Comparison of ENCODE assay signal across 8 mouse cellular contexts in the genomic region with DNA sequence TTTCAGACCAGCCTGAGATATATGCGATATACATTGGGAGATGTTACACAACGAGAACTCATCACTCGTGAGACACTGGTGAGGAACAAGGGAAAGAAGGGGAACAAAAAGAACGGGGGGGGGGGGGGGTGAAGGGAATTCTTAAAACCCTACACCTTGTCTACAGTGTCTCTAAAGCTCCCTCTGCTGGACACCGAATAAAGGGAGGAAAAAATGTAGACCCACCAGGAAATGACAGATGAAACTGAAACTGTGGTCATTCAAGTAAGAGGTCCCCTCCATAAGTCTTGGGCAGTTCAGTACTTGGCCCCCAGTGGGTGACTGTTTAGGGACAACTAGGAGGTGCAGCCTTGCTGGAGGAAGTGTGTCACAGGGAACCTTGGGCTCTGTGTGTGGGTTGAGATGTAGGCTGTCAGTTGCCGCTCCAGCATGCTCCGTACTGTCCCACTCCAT. TPM values are rescaled to one million over a fixed set of nuclear protein-coding genes. Genes with fewer than 3 reads are reported as not detected.
A peak's percentile ranks its signal among the peaks of the same experiment; 100 is the strongest.
DNase-seq lines count a peak whose midpoint lies in the region; ATAC-seq and TF ChIP-seq lines count a peak whose summit lies in the region.

No protein-coding gene starts in this region.

- 66% methylated on average over 7 of the region's 7 CpGs for WGBS in forebrain, embryonic 16.5 days

- peak; percentile 75 for TF ChIP-seq CTCF in layer of hippocampus, adult 2 months (conservative IDR thresholded peaks at IDR 0.05)

- H3K36me3 ChIP-seq in forebrain, embryonic 16.5 days (ENCODE audit: control insufficient read depth, insufficient read depth): peaks cover 4% of the 10 kb centered on the region; the same call in 1 of the 2 replicates

- no peaks in the 10 kb centered on the region for H3K9me3 ChIP-seq in forebrain, embryonic 16.5 days (ENCODE audit: control insufficient read depth, low read length)

- peak; percentile 42; the same call in 1 of the 2 replicates for ATAC-seq in erythroid progenitor cell, adult 5-6 weeks (replicated peaks; ENCODE audit: low FRiP score, poor library complexity, severe bottlenecking)
- ATAC-seq in forebrain, embryonic 16.5 days: no peak

- no peak overlapping the region for H3K4me3 ChIP-seq in layer of hippocampus, adult 2 months
- no peak overlapping the region for H3K4me3 ChIP-seq in forebrain, embryonic 16.5 days (replicated peaks; ENCODE audit: low read length)

- H3K9ac ChIP-seq in forebrain, embryonic 16.5 days (replicated peaks; ENCODE audit: low read depth, low read length): no peak overlapping the region

- peak; percentile 11 to 51 for DNase-seq in frontal cortex, postnatal 36 days (ENCODE audit: low spot score in 2 of 2)
- no peak for DNase-seq in frontal cortex, postnatal 10 days (ENCODE audit: low spot score in 2 of 2)
- peak; percentile 42 for DNase-seq in urinary bladder, postnatal 14 days (ENCODE audit: low spot score)
- no peak for DNase-seq in urinary bladder, postnatal 10 days (ENCODE audit: low spot score)
- peak; percentile 22 to 45 for DNase-seq in layer of hippocampus, adult 2 months (ENCODE audit: low spot score in 2 of 2)
- peak; percentile 28 for DNase-seq in mesoderm, embryonic 11.5 days (ENCODE audit: low read depth, low spot score)

- H3K27ac ChIP-seq in layer of hippocampus, adult 2 months: no peak overlapping the region
- no peak overlapping the region for H3K27ac ChIP-seq in forebrain, embryonic 16.5 days (ENCODE audit: low read length)

- H3K4me2 ChIP-seq in forebrain, embryonic 16.5 days (ENCODE audit: low read length): no peak overlapping the region

- H3K4me1 ChIP-seq in forebrain, embryonic 16.5 days (replicated peaks; ENCODE audit: control insufficient read depth, insufficient read depth, low read length): no peaks in the 10 kb centered on the region

- no peaks in the 10 kb centered on the region for H3K27me3 ChIP-seq in forebrain, embryonic 16.5 days (replicated peaks; ENCODE audit: control insufficient read depth, insufficient read depth, low read length)

RNA-seq across cellular contexts. Expression of a gene that starts 21.9 kb away (rescaled TPM):
- total RNA-seq in erythroid progenitor cell, adult 5-6 weeks (2015; ENCODE audit: low replicate concordance): 38.2 and 58.7 TPM in 2 replicates
- total RNA-seq in erythroid progenitor cell, adult 5-6 weeks (2017; ENCODE audit: low replicate concordance): 150 and 159 TPM in 2 replicates
- total RNA-seq in layer of hippocampus, adult 2 months (2021): 1 to 10 TPM; 4.1 to 4.9 TPM
- 0.12 and 0.15 TPM in 2 replicates for polyA plus RNA-seq in forebrain, embryonic 16.5 days (2015; fragmentation: Nextera tagmentation; extraction: Ambion mirVana)

RNA-seq across cellular contexts. Expression of a gene that starts 24.6 kb away (rescaled TPM):
- total RNA-seq in erythroid progenitor cell, adult 5-6 weeks (2015; ENCODE audit: low replicate concordance): 10.5 and 21.8 TPM in 2 replicates
- total RNA-seq in erythroid progenitor cell, adult 5-6 weeks (2017; ENCODE audit: low replicate concordance): 5.3 and 11.7 TPM in 2 replicates
- total RNA-seq in layer of hippocampus, adult 2 months (2021): 10 to 100 TPM; 16.5 to 17.7 TPM
- polyA plus RNA-seq in forebrain, embryonic 16.5 days (2015; fragmentation: Nextera tagmentation; extraction: Ambion mirVana): 71.5 and 83.9 TPM in 2 replicates

Comparison
In these comparisons a context has a peak if more than half of its experiments do, and no peak if none do; other contexts are left out.
1. DNase-seq: peak in frontal cortex, postnatal 36 days (2 of 2), urinary bladder, postnatal 14 days (single experiment), layer of hippocampus, adult 2 months (2 of 2) and mesoderm, embryonic 11.5 days (single experiment); none in frontal cortex, postnatal 10 days (0 of 2) and urinary bladder, postnatal 10 days (single experiment).
2. RNA of a gene that starts 21.9 kb away (total RNA-seq): 38.2 to 159 TPM in erythroid progenitor cell, adult 5-6 weeks; 4.1 to 4.9 TPM in layer of hippocampus, adult 2 months; every median in the first group is over 4 times any median in the second.